Mouse (Mus musculus) heart, adult 2 months (tissue): ENCODE measurements around the gene Fkbp1a.

Experiments used
- CTCF ChIP-seq: fragments of 200-600 bp; IDR thresholded peaks from 2 replicates; pipeline ENCODE4 v1.8.1; 2022; ENCODE audit warnings: antibody characterized with exemption, mild to moderate bottlenecking, moderate library complexity
- EP300 ChIP-seq: fragments of 200-500 bp; IDR thresholded peaks from 2 replicates; pipeline ENCODE4 v1.6.1; 2011; ENCODE audit warnings: low read depth, low read length, control low read depth; ENCODE audit not compliant: insufficient read depth
- POLR2A ChIP-seq: fragments of 200-500 bp; IDR thresholded peaks from 2 replicates; pipeline ENCODE4 v1.6.1; 2011; ENCODE audit warnings: mild to moderate bottlenecking, low read depth, low read length, control low read depth; ENCODE audit not compliant: insufficient read depth

- TF ChIP-seq CTCF (no peak), POLR2A (no peak), EP300 (no peak)
These were observed 59.8 kb downstream of the Fkbp1a start for GRCm38 (mm10) chr2:151602106-151602505.
